Mouse (Mus musculus): ENCODE results near the gene Nlrp6. TPM values are rescaled to one million over a fixed set of nuclear protein-coding genes. Genes with fewer than 3 reads are reported as not detected.

Nlrp6 gene
- total RNA-seq, 2 experiments from 2014 or later: not detected

- no peak for DNase-seq
- intact Hi-C loops (cut with DNase I): no loop called here
- H3K4me3 ChIP-seq: no peak overlapping the region
- no peak overlapping the region for H3K27ac ChIP-seq
- no peak for TF ChIP-seq CTCF (IDR thresholded peaks at IDR 0.05)
Observed at GRCm38 (mm10) chr7:140921225-140921975, 698 bp downstream of the Nlrp6 start.

DNA sequence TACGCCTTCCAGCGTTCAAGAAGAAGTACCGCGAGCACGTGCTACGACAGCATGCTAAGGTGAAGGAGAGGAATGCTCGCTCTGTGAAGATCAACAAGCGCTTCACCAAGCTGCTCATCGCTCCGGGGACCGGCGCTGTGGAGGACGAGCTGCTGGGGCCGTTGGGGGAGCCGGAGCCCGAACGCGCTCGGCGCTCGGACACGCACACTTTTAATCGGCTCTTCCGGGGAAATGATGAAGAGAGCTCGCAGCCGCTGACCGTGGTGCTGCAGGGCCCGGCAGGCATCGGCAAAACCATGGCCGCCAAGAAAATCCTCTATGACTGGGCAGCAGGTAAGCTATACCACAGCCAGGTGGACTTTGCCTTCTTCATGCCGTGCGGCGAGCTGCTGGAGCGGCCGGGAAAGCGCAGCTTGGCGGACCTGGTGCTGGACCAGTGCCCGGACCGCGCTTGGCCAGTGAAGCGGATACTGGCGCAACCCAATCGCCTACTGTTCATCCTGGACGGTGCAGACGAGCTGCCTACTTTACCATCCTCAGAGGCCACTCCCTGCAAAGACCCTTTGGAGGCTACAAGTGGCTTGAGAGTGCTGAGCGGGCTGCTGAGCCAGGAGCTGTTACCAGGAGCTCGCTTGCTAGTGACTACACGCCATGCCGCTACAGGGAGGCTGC lies 1.8 kb downstream of the Nlrp6 start:
- Histone ChIP-seq H3K4me3 (peak overlapping the region; percentile 62), H3K27ac (no peak overlapping the region)
- peak; percentile 81 for DNase-seq
- intact Hi-C loops (cut with DNase I): no loop called here
- TF ChIP-seq CTCF (IDR thresholded peaks at IDR 0.05): no peak

DNA sequence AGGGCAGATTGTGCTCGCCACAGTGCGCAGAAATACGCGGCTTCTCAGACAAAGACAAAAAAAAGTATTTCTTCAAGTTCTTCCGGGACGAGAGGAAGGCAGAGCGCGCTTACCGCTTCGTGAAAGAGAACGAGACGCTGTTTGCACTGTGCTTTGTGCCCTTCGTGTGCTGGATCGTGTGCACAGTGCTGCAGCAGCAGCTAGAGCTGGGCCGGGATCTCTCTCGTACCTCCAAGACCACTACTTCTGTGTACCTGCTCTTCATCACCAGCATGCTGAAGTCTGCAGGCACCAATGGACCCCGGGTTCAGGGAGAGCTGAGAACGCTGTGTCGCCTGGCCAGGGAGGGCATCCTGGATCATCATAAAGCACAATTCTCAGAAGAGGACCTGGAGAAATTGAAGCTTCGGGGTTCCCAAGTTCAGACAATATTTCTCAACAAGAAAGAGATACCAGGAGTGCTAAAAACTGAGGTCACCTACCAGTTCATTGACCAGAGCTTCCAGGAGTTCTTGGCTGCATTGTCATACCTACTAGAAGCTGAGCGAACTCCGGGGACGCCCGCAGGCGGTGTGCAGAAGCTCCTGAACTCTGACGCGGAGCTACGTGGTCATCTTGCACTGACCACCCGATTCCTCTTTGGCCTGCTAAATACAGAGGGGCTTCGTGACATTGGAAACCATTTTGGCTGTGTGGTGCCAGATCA lies 2.5 kb downstream of the Nlrp6 start:
- TF ChIP-seq CTCF (IDR thresholded peaks at IDR 0.05): no peak
- DNase-seq: no peak
- Histone ChIP-seq H3K27ac (no peak overlapping the region), H3K4me3 (peak overlapping the region; percentile 62)
- intact Hi-C loops (cut with DNase I): no loop called here

GRCm38 (mm10) chr7:140927181-140927580 lies 6.5 kb downstream of the Nlrp6 start:
- no peak for TF ChIP-seq CTCF (IDR thresholded peaks at IDR 0.05)
- no peak overlapping the region for H3K4me3 ChIP-seq
- no peak overlapping the region for H3K27ac ChIP-seq
- intact Hi-C loops (cut with DNase I): no loop called here
- DNase-seq: no peak

DNA sequence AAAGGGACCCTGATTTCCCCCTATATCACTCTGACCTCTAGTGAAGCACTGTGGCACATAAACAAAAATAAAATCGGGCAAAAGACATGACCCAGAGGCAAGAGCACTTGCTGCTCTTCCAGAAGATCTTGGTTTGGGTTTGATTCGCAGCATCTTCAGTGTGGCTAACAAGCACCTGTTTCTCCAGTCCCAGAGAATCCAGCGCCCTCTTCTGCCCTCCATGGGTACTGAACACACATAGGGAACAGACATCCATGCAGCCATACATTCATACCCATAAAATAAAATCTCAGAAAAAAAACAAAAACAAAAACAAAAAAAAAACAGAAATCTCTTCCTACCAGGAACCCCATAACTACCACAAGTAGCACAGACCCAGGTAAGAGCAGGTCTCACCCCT lies 17.7 kb downstream of the Nlrp6 start:
- no peak overlapping the region for H3K27ac ChIP-seq
- intact Hi-C loops (cut with DNase I): no loop called here
- peak; percentile 17; the same call in 1 of the 2 replicates for TF ChIP-seq CTCF (IDR thresholded peaks at IDR 0.05)
- DNase-seq: no peak
- H3K4me3 ChIP-seq: no peak overlapping the region

- no peak for DNase-seq
- intact Hi-C loops (cut with DNase I): no loop called here
- peak overlapping the region; percentile 97; the same call in 1 of the 2 replicates for H3K27ac ChIP-seq
- TF ChIP-seq CTCF (IDR thresholded peaks at IDR 0.05): no peak
- H3K4me3 ChIP-seq: no peak overlapping the region
Observed at GRCm38 (mm10) chr7:140938896-140939295, 18.2 kb downstream of the Nlrp6 start.

DNA sequence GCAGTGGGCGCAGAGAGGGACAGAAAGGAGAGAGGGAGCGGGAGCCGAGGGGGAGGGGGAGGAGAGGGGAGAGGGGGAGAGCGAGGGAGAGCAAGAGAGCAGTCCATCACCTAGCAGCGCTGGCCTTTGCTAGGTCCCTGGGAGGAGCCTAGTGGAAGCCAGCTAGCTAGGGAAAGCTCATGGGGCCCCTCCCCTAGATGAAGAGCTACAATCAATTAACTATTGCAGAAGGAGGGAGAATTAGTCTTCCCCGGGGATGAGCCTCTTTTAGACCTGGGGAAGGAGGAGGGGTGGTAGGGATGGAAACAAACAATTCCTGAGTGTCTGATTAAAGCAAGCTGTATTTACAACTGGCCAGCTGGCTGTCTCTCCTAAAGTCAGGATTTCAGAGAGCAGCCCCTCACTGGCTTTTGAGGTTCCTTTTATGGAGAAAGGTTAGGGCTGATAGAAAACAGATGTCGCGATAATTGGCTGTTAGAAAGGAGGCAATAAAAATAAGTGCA lies 19.0 kb downstream of the Nlrp6 start:
- intact Hi-C loops (cut with DNase I): loop anchor here (2.0 kb wide), 1 partner anchor 71 kb away; the partner anchor contains the start of gene Ifitm3
- Histone ChIP-seq H3K27ac (peak overlapping the region; percentile 97), H3K4me3 (no peak overlapping the region)
- DNase-seq: peak; percentile 56
- no peak for TF ChIP-seq CTCF (IDR thresholded peaks at IDR 0.05)

DNA sequence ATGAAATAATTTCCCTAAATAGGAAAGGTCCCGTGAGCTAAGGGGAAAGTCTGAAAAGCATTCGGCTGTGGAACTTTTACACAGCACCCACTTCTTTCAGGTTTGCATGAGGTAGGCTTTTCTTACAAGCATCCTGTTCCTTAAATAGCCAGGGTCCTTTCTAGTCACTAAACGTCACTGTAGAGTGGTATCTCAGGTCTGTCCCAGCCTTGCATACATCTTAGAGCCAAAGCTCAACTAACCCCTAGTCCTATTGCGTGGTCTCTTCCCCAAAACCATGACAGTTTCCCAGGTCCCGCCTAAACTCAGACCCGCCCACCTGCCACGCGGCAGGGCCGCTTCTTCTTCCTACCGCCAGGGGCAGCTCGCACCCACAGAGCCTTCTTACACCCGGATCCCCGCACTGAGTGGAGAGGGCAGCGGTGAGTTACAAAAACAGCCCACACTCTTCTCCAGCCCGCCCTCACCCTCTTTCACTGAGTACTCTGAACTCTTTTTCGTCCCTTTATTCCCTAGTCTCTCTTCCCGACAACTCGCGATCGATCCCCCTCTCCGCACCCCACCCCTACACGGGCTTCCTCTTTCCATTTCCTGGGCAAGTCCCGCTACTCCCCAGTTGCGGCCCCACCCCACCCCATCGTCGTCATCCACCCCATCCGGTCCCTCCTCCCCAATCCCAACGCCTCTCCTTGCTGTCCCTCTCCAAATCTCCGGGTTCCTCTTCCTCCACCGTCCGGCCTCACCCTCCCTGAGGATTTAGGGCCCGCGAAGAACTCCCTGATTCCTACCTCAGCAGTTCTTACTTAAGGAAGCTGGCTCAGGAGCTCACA lies 20.7 kb downstream of the Nlrp6 start, which contains the start of gene Pgghg:
Gene Pgghg (plus strand): TSS at position 170 of the 830 bp plus-strand sequence.
- peak; percentile 91 for TF ChIP-seq CTCF (IDR thresholded peaks at IDR 0.05)
- DNase-seq: peak; percentile 92
- intact Hi-C loops (cut with DNase I): loop anchor here (2.0 kb wide), 1 partner anchor 69 kb away; the partner anchor contains the start of gene Ifitm3
- peak within 1 kb of the TSS; percentile 97 for H3K27ac ChIP-seq
- peak within 1 kb of the TSS; percentile 80 for H3K4me3 ChIP-seq

DNA sequence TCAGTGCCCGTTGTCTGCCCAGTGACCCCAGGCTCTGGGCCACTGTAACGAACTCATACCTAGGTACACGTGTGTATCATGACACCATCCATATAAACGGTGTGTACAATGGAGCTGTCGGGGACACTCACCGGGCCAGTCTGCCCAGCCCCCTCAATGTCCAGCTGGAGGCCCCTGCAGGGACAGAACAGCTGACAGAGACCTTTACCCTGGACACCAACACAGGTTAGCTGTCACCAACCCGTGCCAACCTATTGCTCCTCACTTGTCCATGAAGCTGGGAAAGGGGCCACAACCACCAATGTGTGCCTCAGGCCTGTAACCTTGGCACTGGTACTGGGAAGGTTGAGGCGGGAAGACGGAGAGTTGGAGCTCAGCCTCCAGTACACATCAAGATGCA lies 21.6 kb downstream of the Nlrp6 start:
- Histone ChIP-seq H3K4me3 (peak overlapping the region; percentile 80), H3K27ac (peak overlapping the region; percentile 97)
- intact Hi-C loops (cut with DNase I): no loop called here
- DNase-seq: no peak
- no peak for TF ChIP-seq CTCF (IDR thresholded peaks at IDR 0.05)

DNA sequence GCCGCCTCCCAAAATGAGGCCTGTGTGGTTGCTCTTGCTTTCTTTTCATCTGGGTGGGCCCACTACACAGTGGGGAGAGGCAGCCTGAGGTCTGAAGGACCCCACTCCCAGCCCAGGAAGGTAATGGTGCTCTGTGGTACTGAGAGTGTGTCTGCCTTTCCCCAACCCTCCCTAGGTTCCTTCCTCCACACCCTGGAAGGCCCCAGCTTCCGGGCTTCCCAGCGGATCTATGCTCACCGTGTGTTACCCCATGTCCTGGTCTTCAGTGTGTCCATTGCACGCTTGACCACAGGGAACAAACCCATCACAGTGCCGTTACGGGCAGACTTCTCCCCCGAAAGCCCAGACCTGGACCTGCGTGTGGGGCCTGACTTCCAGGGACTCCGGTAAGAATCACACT lies 22.1 kb downstream of the Nlrp6 start:
- DNase-seq: no peak
- no peak for TF ChIP-seq CTCF (IDR thresholded peaks at IDR 0.05)
- intact Hi-C loops (cut with DNase I): no loop called here
- peak overlapping the region; percentile 80 for H3K4me3 ChIP-seq
- H3K27ac ChIP-seq: peak overlapping the region; percentile 97

- Histone ChIP-seq H3K27ac (peak overlapping the region; percentile 97), H3K4me3 (peak overlapping the region; percentile 80; the same call in 1 of the 2 replicates)
- intact Hi-C loops (cut with DNase I): no loop called here
- DNase-seq: no peak
- no peak for TF ChIP-seq CTCF (IDR thresholded peaks at IDR 0.05)
Observed at GRCm38 (mm10) chr7:140943356-140943755, 22.7 kb downstream of the Nlrp6 start.

- DNase-seq: no peak
- Histone ChIP-seq H3K4me3 (no peak overlapping the region), H3K27ac (peak overlapping the region; percentile 97; the same call in 1 of the 2 replicates)
- no peak for TF ChIP-seq CTCF (IDR thresholded peaks at IDR 0.05)
- intact Hi-C loops (cut with DNase I): no loop called here
Observed at GRCm38 (mm10) chr7:140944236-140944635, 23.5 kb downstream of the Nlrp6 start.
